Mouse (Mus musculus): ENCODE measurements around the gene Adcy6. TPM values are rescaled to one million over a fixed set of nuclear protein-coding genes. Genes with fewer than 3 reads are reported as not detected.

Gene Adcy6
- polyA plus RNA-seq, 1 experiment from 2014 or later: 11.8 TPM

DNA sequence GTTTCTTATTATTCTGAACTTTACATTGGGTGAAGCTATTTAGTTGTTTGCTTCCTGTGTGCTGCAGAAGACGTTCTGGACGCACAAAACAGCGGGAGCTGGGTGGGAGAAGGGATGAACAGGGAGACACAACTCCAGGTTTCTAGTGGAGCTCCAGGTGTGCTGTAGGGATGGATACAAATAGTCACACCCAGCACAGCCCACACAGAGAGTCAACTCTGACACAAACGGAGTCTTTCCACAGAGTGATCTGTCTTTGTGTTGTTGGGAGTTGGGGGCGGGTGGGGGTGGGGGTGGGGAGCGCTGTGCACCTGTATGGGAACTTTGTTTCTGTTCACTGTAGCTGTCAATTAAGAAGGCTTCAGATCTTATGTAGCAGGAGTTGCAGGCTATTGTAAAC, 12.8 kb upstream of the Adcy6 start:
- Histone ChIP-seq H3K36me3 (no peaks in the 10 kb centered on the region), H3K27me3 (ENCODE audit: low read depth, poor library complexity, severe bottlenecking) (peaks cover 46% of the 10 kb centered on the region), H3K4me1 (peaks cover 24% of the 10 kb centered on the region), H3K4me3 (no peak overlapping the region), H3K9me3 (replicated peaks) (no peaks in the 10 kb centered on the region), H3K27ac (replicated peaks) (no peak overlapping the region)
- DNase-seq (ENCODE audit: low spot score): no peak
- 18% methylated on average over 6 of the region's 6 CpGs for WGBS

DNA sequence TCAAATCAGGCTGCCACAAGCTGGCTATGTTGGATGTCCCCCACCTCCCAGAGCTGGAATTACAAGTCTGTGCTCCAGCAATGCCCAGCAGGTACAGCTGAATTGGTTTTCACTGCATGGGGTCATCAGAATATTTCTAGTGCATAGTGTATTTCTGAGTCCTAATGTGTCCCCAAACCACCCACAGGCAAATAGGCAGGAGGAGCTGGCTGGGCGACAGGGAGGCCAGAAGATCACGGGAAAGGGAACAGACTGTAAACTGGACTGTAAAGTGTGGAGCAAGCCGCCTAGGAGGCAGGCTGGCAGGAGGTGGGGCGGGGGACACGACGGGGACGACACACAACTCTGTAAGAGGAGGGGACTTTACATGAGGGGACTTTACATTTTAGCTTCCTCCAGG, 12.3 kb upstream of the Adcy6 start:
- 8% methylated on average over 7 of the region's 7 CpGs for WGBS
- Histone ChIP-seq H3K36me3 (no peaks in the 10 kb centered on the region), H3K9me3 (replicated peaks) (no peaks in the 10 kb centered on the region), H3K27me3 (ENCODE audit: low read depth, poor library complexity, severe bottlenecking) (peaks cover 45% of the 10 kb centered on the region), H3K27ac (replicated peaks) (no peak overlapping the region), H3K4me3 (no peak overlapping the region), H3K4me1 (peaks cover 27% of the 10 kb centered on the region)
- DNase-seq (ENCODE audit: low spot score): no peak

DNA sequence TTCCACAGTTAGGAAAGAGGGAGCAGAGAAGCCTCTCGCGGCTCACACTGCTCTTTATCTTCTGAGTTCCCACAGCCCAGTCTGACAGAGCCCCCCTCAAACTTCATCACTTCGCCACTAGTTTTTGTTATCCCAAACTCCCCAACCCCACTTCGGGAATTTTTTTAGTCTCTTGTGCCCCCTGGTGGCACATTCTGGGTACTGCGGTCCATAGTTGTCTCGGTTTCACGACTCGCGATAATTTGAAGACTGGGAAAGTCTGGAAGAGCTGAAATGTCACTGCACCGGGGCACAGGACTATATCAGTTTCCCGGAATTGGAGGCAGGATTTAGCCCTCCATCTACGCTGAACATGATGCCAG, 7.3 kb upstream of the Adcy6 start:
- peak overlapping the region; percentile 24; the same call in 1 of the 2 replicates for H3K4me3 ChIP-seq
- 2% methylated on average over 12 of the region's 12 CpGs for WGBS
- H3K36me3 ChIP-seq: no peaks in the 10 kb centered on the region
- peak; percentile 87 for DNase-seq (ENCODE audit: low spot score)
- no peaks in the 10 kb centered on the region for H3K9me3 ChIP-seq (replicated peaks)
- H3K4me1 ChIP-seq: peaks cover 26% of the 10 kb centered on the region
- H3K27ac ChIP-seq (replicated peaks): no peak overlapping the region
- H3K27me3 ChIP-seq (ENCODE audit: low read depth, poor library complexity, severe bottlenecking): peaks cover 32% of the 10 kb centered on the region

DNA sequence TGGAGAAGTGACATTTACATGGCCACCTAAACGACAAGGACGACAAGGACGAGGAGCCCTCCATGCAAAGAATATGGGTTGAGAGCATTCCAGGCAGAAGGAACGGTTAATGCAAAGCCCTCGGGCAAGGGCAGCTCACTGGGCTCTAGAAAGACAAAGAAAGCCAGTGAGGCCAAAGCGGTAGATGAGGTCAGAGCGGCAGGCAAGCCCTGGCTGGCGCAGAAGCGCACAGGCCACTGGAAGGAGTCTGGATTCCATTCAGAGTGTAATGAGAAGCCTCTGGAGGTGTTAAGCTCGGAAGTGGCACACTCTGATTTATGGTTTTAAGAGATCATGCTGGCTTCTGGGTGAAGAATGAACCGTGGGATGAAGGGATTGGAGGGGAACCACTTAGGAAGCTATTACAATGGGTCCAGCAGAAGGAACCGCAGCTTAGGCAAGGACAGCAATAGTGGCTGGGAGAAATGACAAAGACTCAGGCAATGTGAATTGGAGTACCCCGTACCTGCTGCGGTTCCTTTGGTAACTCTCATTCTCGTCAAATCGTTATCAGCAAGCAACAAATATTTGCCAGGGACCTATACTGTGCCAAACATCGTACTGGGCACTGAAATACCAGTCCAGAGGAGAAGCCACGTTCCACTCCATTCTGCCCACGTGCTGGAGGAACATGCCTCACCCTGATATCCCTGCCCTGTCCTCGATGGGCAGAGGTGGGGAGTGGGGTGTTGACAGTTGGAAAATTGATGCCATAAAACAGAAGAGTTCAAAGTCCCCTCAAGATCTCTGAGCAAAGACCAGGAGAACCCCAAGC, 6.7 kb upstream of the Adcy6 start:
- Histone ChIP-seq H3K4me3 (peak overlapping the region; percentile 24; the same call in 1 of the 2 replicates), H3K4me1 (peaks cover 25% of the 10 kb centered on the region), H3K27me3 (ENCODE audit: low read depth, poor library complexity, severe bottlenecking) (peaks cover 31% of the 10 kb centered on the region), H3K9me3 (replicated peaks) (no peaks in the 10 kb centered on the region), H3K36me3 (no peaks in the 10 kb centered on the region), H3K27ac (replicated peaks) (0 out of 2 replicates have a peak overlapping the region, but pooled peaks have one; percentile 39)
- 51% methylated on average over 20 of the region's 20 CpGs for WGBS
- DNase-seq (ENCODE audit: low spot score): no peak

DNA sequence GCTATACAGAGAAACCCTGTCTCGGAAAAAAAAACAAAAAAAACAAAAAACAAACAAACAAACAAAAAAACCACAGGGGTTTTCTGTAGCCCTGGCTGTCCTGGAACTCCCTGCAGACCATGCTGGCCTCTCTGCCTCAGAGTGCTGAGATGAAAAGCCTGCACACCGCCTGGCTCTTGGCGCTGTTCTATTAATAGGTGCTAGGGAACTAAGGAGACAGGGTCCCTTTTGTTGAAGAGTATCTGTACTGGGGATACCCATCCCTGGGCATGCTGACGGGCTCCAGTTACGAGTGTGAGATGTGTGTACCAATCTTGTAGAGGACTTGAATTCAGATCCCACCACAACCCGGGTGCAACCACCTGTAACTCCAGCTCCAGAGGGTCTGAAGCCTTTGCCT, 5.9 kb upstream of the Adcy6 start:
- Histone ChIP-seq H3K9me3 (replicated peaks) (no peaks in the 10 kb centered on the region), H3K27ac (replicated peaks) (no peak overlapping the region), H3K4me1 (peaks cover 25% of the 10 kb centered on the region), H3K4me3 (no peak overlapping the region), H3K36me3 (no peaks in the 10 kb centered on the region), H3K27me3 (ENCODE audit: low read depth, poor library complexity, severe bottlenecking) (peaks cover 36% of the 10 kb centered on the region)
- no peak for DNase-seq (ENCODE audit: low spot score)
- WGBS: 69% methylated on average over 6 of the region's 6 CpGs

DNA sequence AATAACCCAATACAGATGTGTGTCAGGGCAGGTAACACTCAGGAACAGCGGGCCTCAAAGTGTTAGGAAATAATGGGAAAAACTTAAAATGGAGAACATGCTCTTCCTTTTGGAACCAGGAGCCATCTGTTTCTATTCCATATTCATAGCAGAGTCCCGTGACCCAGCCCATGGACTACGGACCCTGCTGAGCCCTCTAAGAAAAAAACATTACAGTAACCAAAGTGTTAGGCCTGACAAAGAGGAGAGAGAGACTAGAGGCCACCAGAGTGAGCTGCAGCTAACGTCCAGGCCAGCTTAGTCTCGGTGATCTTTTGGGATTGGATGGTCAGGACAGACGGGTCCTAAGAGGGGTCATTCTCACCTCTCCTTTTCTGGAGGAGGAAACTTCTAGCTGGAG, 5.1 kb upstream of the Adcy6 start:
- no peaks in the 10 kb centered on the region for H3K36me3 ChIP-seq
- H3K4me1 ChIP-seq: peaks cover 29% of the 10 kb centered on the region
- DNase-seq (ENCODE audit: low spot score): no peak
- H3K27me3 ChIP-seq (ENCODE audit: low read depth, poor library complexity, severe bottlenecking): peaks cover 37% of the 10 kb centered on the region
- no peak overlapping the region for H3K27ac ChIP-seq (replicated peaks)
- WGBS: 58% methylated on average over 6 of the region's 6 CpGs
- no peak overlapping the region for H3K4me3 ChIP-seq
- H3K9me3 ChIP-seq (replicated peaks): no peaks in the 10 kb centered on the region

DNA sequence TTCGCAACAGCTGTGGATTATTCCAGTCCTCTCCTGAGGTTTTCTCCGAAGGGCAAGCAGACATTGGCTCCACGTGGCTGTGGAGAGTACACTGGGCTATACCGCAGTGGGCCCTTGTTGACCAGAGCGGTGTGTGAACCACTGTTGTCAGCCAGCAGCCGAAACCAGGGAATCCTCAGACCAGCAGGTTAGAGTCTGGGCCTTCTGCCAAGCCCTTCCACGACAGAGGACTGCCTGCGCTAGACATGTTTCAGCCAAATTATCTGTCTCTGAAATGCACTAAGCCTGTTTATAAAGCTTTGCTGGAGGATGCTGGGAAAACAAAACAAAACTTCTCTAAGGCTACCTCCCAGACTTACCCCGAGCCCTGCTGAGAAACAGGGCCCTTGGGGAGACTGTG, 4.7 kb upstream of the Adcy6 start:
- 74% methylated on average over 9 of the region's 9 CpGs for WGBS
- H3K9me3 ChIP-seq (replicated peaks): no peaks in the 10 kb centered on the region
- H3K4me1 ChIP-seq: peaks cover 33% of the 10 kb centered on the region
- H3K4me3 ChIP-seq: no peak overlapping the region
- H3K36me3 ChIP-seq: no peaks in the 10 kb centered on the region
- H3K27me3 ChIP-seq (ENCODE audit: low read depth, poor library complexity, severe bottlenecking): peaks cover 38% of the 10 kb centered on the region
- no peak for DNase-seq (ENCODE audit: low spot score)
- H3K27ac ChIP-seq (replicated peaks): no peak overlapping the region; the same call in 1 of the 2 replicates

DNA sequence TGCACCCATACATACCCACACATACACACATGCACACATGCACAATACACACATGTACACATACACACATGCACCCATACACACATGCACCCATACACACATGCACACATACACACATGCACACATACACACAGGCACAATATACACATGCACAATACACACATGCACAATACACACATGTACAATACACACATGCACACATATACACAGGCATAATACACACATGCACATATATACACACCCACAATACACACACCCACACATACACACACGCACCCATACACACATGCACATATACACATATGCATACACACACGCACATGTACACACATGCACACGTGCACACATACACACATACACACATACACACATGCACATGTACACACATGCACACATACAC, 2.4 kb upstream of the Adcy6 start:
- 94% methylated on average over 3 of the region's 3 CpGs for WGBS
- H3K4me3 ChIP-seq: no peak overlapping the region
- H3K4me1 ChIP-seq: peaks cover 49% of the 10 kb centered on the region
- no peak for DNase-seq (ENCODE audit: low spot score)
- no peaks in the 10 kb centered on the region for H3K9me3 ChIP-seq (replicated peaks)
- H3K36me3 ChIP-seq: no peaks in the 10 kb centered on the region
- no peak overlapping the region for H3K27ac ChIP-seq (replicated peaks)
- peaks cover 27% of the 10 kb centered on the region for H3K27me3 ChIP-seq (ENCODE audit: low read depth, poor library complexity, severe bottlenecking)

DNA sequence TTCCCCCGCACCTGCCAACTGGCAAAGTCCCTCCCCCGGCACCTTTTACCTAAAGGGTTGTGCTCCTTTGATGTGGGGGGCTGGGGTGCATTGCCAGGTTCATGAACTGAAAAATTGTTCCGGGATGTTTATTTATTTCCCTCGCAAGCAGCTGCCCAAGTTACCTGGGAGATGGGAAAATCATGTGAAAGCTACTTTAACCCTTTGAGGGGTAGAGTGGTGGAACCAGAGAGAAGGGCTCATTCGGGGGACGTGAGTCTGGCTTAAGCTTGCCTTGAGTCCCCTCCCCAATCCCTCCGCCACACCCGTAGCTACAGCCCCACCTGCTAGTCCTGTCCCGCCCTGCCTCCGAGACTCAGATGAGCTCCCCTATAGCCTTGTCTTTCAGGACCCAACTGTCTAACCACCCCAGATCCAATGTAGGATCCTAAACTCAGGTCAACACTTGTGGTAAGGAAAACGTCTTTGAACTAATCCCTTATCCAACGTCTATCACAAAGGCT, 306 bp upstream of the Adcy6 start:
- H3K27me3 ChIP-seq (ENCODE audit: low read depth, poor library complexity, severe bottlenecking): peaks cover 19% of the 10 kb centered on the region
- H3K4me3 ChIP-seq: peak overlapping the region; percentile 87
- WGBS: 3% methylated on average over 12 of the region's 12 CpGs
- H3K36me3 ChIP-seq: peaks cover 15% of the 10 kb centered on the region
- no peak for DNase-seq (ENCODE audit: low spot score)
- H3K27ac ChIP-seq (replicated peaks): peak overlapping the region; percentile 97
- peaks cover 45% of the 10 kb centered on the region for H3K4me1 ChIP-seq
- no peaks in the 10 kb centered on the region for H3K9me3 ChIP-seq (replicated peaks)

DNA sequence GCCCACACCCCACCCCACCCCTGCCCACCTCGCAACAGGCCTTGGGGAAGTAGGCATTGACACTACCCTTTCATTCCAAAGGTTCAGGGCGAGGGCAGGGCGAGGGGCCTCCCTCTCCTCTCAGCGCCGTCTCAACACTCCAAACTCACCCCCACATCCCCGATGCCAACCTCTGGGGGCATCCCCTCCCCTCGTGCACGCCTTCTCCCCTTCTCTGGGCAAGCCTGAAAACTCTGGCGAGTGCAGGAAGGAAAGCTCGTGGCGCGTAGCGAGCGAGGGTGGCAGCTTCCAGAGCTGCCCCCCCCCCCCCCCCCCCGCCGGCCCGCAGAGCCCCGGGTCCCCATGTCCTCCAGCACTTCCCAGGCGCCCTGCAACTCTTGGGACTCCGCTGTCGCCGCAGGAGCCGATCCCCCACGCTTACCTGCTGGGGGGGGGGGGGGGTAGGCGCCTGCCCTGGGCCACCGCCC, 1.1 kb downstream of the Adcy6 start:
- peaks cover 36% of the 10 kb centered on the region for H3K4me1 ChIP-seq
- H3K9me3 ChIP-seq (replicated peaks): no peaks in the 10 kb centered on the region
- peak overlapping the region; percentile 87 for H3K4me3 ChIP-seq
- 0% methylated on average over 14 of the region's 26 CpGs for WGBS
- peaks cover 14% of the 10 kb centered on the region for H3K27me3 ChIP-seq (ENCODE audit: low read depth, poor library complexity, severe bottlenecking)
- DNase-seq (ENCODE audit: low spot score): no peak
- H3K36me3 ChIP-seq: peaks cover 28% of the 10 kb centered on the region
- peak overlapping the region; percentile 97 for H3K27ac ChIP-seq (replicated peaks)

DNA sequence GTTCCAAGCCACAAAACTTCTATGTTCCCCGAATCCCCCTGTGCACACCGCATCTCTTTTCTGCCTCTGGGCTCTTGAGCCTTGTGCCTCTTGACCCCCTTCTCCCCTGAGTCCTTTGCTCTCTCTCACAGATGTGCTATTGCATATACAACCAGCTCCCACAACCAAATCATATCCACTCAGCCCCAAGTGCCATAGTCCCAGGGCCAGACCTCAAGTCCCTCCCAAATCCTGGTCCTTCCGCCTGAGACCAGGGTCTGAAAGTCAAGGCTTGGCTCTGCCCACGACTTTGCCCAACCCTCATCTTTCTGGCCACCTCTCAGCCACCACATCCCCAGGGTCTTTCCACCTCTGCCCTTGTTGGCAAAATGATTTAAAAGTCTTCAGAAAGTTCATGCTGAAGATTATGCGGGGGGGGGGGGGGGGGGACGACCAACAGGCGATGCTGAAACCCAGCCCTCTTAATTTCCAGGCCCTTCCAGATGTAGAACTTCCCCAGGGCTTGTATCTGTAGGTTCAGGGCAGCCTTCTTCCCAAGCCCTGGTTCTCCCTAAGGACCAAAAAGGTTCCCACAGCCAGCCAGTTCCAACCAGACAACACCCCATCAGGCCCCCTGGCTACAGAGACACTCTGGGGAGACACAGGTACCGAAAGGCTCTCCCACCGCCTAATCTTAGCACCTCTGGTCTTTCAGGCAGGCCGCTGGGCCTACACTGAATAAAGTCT, 1.7 kb downstream of the Adcy6 start:
- no peak for DNase-seq (ENCODE audit: low spot score)
- 20% methylated on average over 10 of the region's 10 CpGs for WGBS
- H3K9me3 ChIP-seq (replicated peaks): no peaks in the 10 kb centered on the region
- H3K4me1 ChIP-seq: peaks cover 42% of the 10 kb centered on the region
- H3K27me3 ChIP-seq (ENCODE audit: low read depth, poor library complexity, severe bottlenecking): peaks cover 14% of the 10 kb centered on the region
- peaks cover 34% of the 10 kb centered on the region for H3K36me3 ChIP-seq
- H3K27ac ChIP-seq (replicated peaks): peak overlapping the region; percentile 97
- peak overlapping the region; percentile 87 for H3K4me3 ChIP-seq

DNA sequence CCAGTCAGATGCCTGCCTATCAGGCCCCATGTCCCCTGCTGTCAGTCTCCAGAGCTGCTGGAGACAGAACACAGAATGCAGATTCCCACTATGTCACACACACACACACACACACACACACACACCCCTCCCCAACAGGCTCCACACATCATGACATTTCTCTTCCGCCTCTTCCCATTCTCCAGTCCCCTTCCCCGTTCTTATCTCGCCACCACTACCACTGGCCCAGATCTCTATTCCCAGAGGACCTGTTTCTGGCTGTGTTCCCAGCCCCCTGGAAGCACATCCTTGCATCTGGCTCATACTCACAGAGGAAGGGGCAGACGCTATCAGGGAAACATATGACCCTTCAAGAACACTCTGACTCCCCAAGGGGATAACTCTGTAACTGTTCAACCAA, 2.3 kb downstream of the Adcy6 start:
- H3K36me3 ChIP-seq: peaks cover 41% of the 10 kb centered on the region
- H3K9me3 ChIP-seq (replicated peaks): no peaks in the 10 kb centered on the region
- DNase-seq (ENCODE audit: low spot score): no peak
- H3K4me1 ChIP-seq: peaks cover 49% of the 10 kb centered on the region
- peak overlapping the region; percentile 87 for H3K4me3 ChIP-seq
- H3K27ac ChIP-seq (replicated peaks): peak overlapping the region; percentile 97
- 61% methylated on average over 4 of the region's 4 CpGs for WGBS
- peaks cover 14% of the 10 kb centered on the region for H3K27me3 ChIP-seq (ENCODE audit: low read depth, poor library complexity, severe bottlenecking)

DNA sequence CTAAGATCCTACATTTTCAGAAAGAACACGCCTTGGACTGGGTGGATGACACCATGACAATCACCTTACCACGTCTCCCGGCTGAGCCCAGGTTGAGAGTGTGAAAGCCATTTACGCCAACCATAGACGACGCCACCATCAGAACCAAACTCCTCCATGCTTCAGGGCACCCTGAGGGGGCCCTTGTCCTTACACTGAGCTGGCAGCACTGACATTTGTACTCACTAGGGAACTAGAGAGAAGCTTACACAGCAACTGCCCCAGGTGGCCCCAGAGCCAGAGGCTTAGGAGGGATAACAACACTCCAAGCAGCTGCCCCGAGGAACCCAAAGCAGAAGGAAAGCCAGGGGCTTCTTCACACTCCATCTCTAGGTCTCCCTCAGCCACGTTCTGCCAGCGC, 3.1 kb downstream of the Adcy6 start:
- Histone ChIP-seq H3K9me3 (replicated peaks) (no peaks in the 10 kb centered on the region), H3K4me1 (peaks cover 55% of the 10 kb centered on the region), H3K36me3 (peaks cover 49% of the 10 kb centered on the region), H3K4me3 (peak overlapping the region; percentile 87; the same call in 1 of the 2 replicates), H3K27ac (replicated peaks) (no peak overlapping the region), H3K27me3 (ENCODE audit: low read depth, poor library complexity, severe bottlenecking) (peaks cover 13% of the 10 kb centered on the region)
- 69% methylated on average over 9 of the region's 9 CpGs for WGBS
- no peak for DNase-seq (ENCODE audit: low spot score)
